Mouse (Mus musculus) heart, adult 2 months (tissue): Measurements from ENCODE around the gene Akap2. TPM values are rescaled to one million over a fixed set of nuclear protein-coding genes. Genes with fewer than 3 reads are reported as not detected.

Source experiments
- DNase-seq, 2 experiments: peaks; one replicate each; pipeline ENCODE4 v3.0.0; 2021
- H3K27ac ChIP-seq: fragments of 200-600 bp; 2 replicates; pipeline ENCODE4 v1.8.1; 2022
- H3K27me3 ChIP-seq: fragments of 200-500 bp; 2 replicates; pipeline ENCODE4 v1.6.1; 2012; ENCODE audit warnings: mild to moderate bottlenecking, low read length, inconsistent platforms, mixed read lengths; ENCODE audit not compliant: control insufficient read depth, insufficient read depth
- H3K36me3 ChIP-seq: fragments of 200-500 bp; 2 replicates; pipeline ENCODE4 v1.6.1; 2012; ENCODE audit warnings: low read length, inconsistent platforms; ENCODE audit not compliant: control insufficient read depth, insufficient read depth
- H3K4me1 ChIP-seq: fragments of 200-500 bp; 2 replicates; pipeline ENCODE4 v1.6.1; 2011; ENCODE audit warnings: low read length; ENCODE audit not compliant: control insufficient read depth, insufficient read depth
- H3K4me3 ChIP-seq: fragments of 200-600 bp; 2 replicates; pipeline ENCODE4 v1.8.1; 2022
- H3K79me2 ChIP-seq: fragments of 200-500 bp; replicated peaks from 2 replicates; pipeline ENCODE4 v1.6.1; 2012; ENCODE audit warnings: mild to moderate bottlenecking, inconsistent platforms, low read length, moderate library complexity, mixed read lengths; ENCODE audit not compliant: control insufficient read depth, insufficient read depth
- H3K9ac ChIP-seq: fragments of 200-500 bp; 2 replicates; pipeline ENCODE4 v1.6.1; 2012; ENCODE audit warnings: low read depth, mild to moderate bottlenecking, control low read depth, inconsistent platforms, low read length, mixed read lengths
- CTCF ChIP-seq: fragments of 200-600 bp; IDR thresholded peaks from 2 replicates; pipeline ENCODE4 v1.8.1; 2022; ENCODE audit warnings: antibody characterized with exemption, mild to moderate bottlenecking, moderate library complexity
- EP300 ChIP-seq: fragments of 200-500 bp; IDR thresholded peaks from 2 replicates; pipeline ENCODE4 v1.6.1; 2011; ENCODE audit warnings: low read depth, low read length, control low read depth; ENCODE audit not compliant: insufficient read depth
- POLR2A ChIP-seq: fragments of 200-500 bp; IDR thresholded peaks from 2 replicates; pipeline ENCODE4 v1.6.1; 2011; ENCODE audit warnings: mild to moderate bottlenecking, low read depth, low read length, control low read depth; ENCODE audit not compliant: insufficient read depth
- WGBS: fragments of 180-500 bp; shearing (Covaris S2); methylation state at CpG from one replicate; pipeline ENCODE4 v1.1.7; 2018; 5-methylcytosine and 5-hydroxymethylcytosine counted together
- intact Hi-C: fragments of 180-260 bp; cut with DNase I; formaldehyde crosslinking; loops from one replicate; pipeline ENCODE4 v1.15.1; 2025
- polyA plus RNA-seq: library from polyadenylated mRNA; depleted of rRNA; stranded (reverse); fragments of >200 nt; gene quantifications from 2 replicates; pipeline ENCODE4 v1.2.3, GENCODE M21; 2012
- total RNA-seq, 2 experiments: library from RNA; stranded (reverse); gene quantifications; 2 replicates each; pipeline ENCODE4 v1.2.3; 2021

The Akap2 gene
- total and polyA plus RNA-seq, 3 experiments = 72.4 to 106 (median 86.4) TPM

DNA sequence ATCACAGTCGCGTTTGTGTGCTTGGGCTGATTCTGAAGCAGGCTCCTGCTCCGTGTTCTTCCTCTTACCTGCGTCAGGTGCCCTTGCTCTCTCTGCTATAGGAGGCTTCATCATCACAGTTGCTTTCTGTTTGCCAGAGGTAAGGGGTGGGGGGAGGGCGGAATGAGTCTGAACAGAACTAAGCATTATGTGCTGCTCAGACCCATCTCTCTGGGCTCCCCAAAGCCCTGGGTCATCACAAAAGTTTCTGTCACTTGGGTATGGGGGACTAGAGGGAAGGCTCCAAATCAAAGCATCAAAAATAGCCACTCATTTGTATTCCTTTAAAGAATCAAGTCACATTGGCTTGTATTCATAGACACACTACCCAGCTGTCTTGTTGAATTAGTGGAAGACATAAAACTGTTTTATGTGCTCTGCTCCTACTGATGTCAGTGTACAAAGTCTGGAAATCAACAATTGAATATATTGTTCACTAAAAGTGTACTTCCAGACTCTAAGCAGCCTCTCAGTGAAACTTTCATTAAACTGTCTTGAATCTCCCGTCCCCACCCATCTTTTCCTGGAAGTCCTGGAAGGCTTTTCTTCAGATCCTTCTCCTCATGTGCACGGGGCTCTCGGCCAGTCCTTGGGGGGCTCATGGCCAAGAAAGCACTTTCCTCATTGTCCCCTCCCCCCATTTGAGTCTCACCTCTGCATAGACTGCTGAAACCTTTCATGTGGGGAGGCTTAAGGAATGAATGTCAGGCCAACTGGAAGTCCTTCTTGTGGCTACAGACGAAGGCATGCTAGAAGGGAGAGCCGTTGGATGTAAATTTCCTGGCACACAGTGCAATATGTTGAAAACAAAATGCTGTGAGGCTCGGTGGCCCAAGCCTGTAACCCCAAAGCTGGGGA, 13.6 kb upstream of the Akap2 start:
- Histone ChIP-seq H3K4me3 (no peak overlapping the region), H3K27ac (no peak overlapping the region), H3K27me3 (no peaks in the 10 kb centered on the region), H3K36me3 (no peaks in the 10 kb centered on the region), H3K9ac (no peak overlapping the region), H3K4me1 (no peaks in the 10 kb centered on the region), H3K79me2 (no peaks in the 10 kb centered on the region)
- 65% methylated on average over 11 of the region's 11 CpGs for WGBS
- intact Hi-C loops = no loop called here
- TF ChIP-seq POLR2A = no peak
- no peak for TF ChIP-seq CTCF
- no peak for TF ChIP-seq EP300
- DNase-seq = no peak

DNA sequence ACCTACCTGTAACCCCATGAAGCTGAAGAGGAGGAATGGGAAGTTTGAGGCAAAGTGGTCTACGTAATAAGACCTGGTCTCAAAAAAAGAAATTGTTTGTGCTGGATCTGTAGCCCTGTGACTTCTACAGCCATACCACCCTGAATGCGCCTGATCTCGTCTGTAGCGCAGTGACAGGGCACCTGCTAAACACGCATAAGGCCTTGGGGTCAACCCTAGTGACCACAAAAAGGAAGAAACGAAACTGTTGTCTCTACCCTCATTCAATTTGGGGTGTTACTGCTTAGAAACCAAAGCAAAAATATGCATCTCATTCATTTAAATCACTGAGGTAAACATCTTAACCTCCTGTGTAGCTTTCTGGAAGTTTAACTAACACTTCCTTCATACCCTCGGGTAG, 12.9 kb upstream of the Akap2 start:
- no peaks in the 10 kb centered on the region for H3K79me2 ChIP-seq
- no peaks in the 10 kb centered on the region for H3K36me3 ChIP-seq
- H3K4me3 ChIP-seq = no peak overlapping the region
- H3K4me1 ChIP-seq = no peaks in the 10 kb centered on the region
- no peaks in the 10 kb centered on the region for H3K27me3 ChIP-seq
- 93% methylated on average over 7 of the region's 7 CpGs for WGBS
- no peak overlapping the region for H3K27ac ChIP-seq
- DNase-seq = no peak
- TF ChIP-seq POLR2A = no peak
- TF ChIP-seq EP300 = no peak
- no peak for TF ChIP-seq CTCF
- intact Hi-C loops = no loop called here
- H3K9ac ChIP-seq = no peak overlapping the region

DNA sequence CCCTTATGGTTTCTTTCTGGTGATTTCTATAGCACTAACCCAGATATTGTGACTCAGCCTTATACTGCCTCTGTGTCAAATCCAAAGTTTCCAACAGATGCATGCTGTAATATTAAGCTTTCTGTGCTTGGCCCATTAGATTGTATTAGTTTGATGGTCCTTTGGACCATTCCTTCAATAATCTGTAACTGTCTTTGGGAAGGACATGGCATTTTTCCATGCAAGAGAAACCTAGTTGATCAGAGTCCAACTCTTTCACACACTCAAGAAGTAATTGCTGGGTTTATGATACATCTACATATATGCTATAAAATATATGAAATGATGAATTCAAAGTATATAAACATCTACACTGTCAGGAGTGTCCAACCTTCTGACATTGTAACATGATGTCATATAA, 1.6 kb upstream of the Akap2 start:
- intact Hi-C loops = no loop called here
- H3K9ac ChIP-seq = no peak overlapping the region
- no peaks in the 10 kb centered on the region for H3K36me3 ChIP-seq
- no peaks in the 10 kb centered on the region for H3K27me3 ChIP-seq
- no peaks in the 10 kb centered on the region for H3K79me2 ChIP-seq
- no peak overlapping the region for H3K27ac ChIP-seq
- TF ChIP-seq CTCF (no peak), EP300 (no peak)
- no peak overlapping the region for H3K4me3 ChIP-seq
- DNase-seq = no peak
- H3K4me1 ChIP-seq = peaks cover 2% of the 10 kb centered on the region

DNA sequence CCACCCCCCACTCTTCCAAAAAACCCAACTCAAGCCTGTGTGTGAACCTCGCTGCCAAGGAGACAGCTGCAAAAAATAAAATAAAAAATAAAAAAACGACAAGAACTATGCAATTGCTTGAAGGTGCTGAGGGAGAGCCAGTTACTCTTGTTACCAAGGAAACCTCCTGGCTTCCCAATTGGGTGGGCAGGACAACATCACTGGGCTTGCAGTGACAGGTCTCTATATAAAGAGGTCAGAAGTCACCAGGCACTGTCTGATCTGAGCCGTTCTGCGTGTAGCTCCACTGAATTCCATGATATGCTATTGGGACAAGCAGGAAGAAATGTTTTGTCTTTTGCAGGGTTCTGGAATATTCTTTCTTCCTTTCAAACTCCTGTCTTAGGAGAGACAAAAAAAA, 722 bp upstream of the Akap2 start:
- intact Hi-C loops = no loop called here
- Histone ChIP-seq H3K4me1 (peaks cover 2% of the 10 kb centered on the region), H3K27ac (no peak overlapping the region), H3K9ac (no peak overlapping the region), H3K4me3 (no peak overlapping the region), H3K79me2 (no peaks in the 10 kb centered on the region), H3K27me3 (no peaks in the 10 kb centered on the region), H3K36me3 (no peaks in the 10 kb centered on the region)
- WGBS = 56% methylated on average over 4 of the region's 4 CpGs
- no peak for DNase-seq
- TF ChIP-seq EP300 = no peak
- TF ChIP-seq CTCF = no peak
- no peak for TF ChIP-seq POLR2A

DNA sequence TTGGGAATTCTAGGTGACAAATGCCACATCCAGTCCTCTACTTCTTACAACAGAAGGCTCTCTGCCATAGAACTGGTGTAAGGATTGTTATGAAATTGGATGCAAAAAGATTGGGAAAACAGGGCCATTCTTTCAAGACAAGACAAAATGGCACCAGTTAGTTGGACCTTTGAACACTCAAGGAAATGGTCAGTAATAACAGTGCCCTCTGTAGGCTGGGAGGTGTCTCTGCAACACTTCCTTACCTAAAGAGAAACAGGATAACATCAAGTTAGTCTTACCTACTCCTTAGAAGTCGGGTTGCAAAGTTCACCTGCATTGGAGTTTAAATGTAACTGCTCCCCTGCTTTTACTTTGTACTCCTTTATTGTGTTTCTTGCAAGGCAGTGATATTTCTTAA, 1.9 kb downstream of the Akap2 start:
- no peaks in the 10 kb centered on the region for H3K27me3 ChIP-seq
- H3K4me3 ChIP-seq = no peak overlapping the region
- 0 out of 2 replicates have a peak, but pooled peaks cover 2% of the 10 kb centered on the region for H3K79me2 ChIP-seq
- H3K27ac ChIP-seq = no peak overlapping the region
- TF ChIP-seq EP300 (no peak), CTCF (peak; percentile 46)
- 94% methylated on average over 1 of the region's 1 CpGs for WGBS
- intact Hi-C loops = no loop called here
- H3K36me3 ChIP-seq = no peaks in the 10 kb centered on the region
- peaks cover 2% of the 10 kb centered on the region for H3K4me1 ChIP-seq
- DNase-seq = no peak
- no peak overlapping the region for H3K9ac ChIP-seq

DNA sequence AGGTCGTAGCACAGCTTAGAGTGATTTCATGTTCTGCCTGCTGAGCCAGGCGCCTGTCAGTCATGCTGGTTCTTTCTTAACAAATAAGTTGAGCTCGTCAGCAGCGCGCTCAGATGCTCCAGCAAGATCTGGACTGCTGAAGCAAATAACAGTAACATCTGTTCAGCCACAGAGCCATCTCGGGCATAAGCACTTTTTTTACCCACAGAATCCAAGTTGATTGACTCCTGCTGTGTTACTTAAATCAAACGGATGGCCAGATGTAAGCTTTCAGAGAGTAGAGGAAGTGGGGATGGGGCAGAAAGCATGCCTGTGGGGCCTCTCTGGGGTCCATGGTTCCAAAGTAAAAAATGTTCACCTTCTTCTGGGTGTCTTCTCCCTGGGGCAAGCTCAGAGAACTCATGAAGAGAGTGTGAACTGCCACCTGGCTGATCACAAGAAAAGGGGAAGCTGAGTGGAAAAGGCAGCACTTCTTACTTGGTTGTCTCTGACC, 3.5 kb downstream of the Akap2 start:
- H3K27me3 ChIP-seq = no peaks in the 10 kb centered on the region
- H3K4me3 ChIP-seq = no peak overlapping the region
- peaks cover 2% of the 10 kb centered on the region for H3K4me1 ChIP-seq
- 0 out of 2 replicates have a peak, but pooled peaks cover 2% of the 10 kb centered on the region for H3K79me2 ChIP-seq
- no peak overlapping the region for H3K27ac ChIP-seq
- H3K9ac ChIP-seq = no peak overlapping the region
- no peak for DNase-seq
- WGBS = 71% methylated on average over 7 of the region's 7 CpGs
- H3K36me3 ChIP-seq = no peaks in the 10 kb centered on the region
- TF ChIP-seq CTCF = no peak
- no peak for TF ChIP-seq EP300
- no peak for TF ChIP-seq POLR2A
- intact Hi-C loops = loop anchor here (5.0 kb wide), 1 partner anchor 49 kb away; no protein-coding TSS in a partner anchor
